Mouse (Mus musculus) bone marrow macrophage, adult 2 months (primary cell): Measurements from ENCODE around the gene Uqcc3.

Source experiments
- CTCF ChIP-seq: IDR thresholded peaks from 2 replicates; pipeline ENCODE4 v1.5.1; 2012; ENCODE audit warnings: low read depth, mild to moderate bottlenecking, low read length, moderate library complexity
- POLR2A ChIP-seq: IDR thresholded peaks from 2 replicates; pipeline ENCODE4 v1.6.1; 2012; ENCODE audit warnings: mild to moderate bottlenecking, low read depth, low read length, borderline replicate concordance

GRCm38 (mm10) chr19:8859018-8859417 is 21.7 kb downstream of the Uqcc3 start:
- no peak for TF ChIP-seq CTCF
- TF ChIP-seq POLR2A = no peak
